Mouse (Mus musculus): ENCODE measurements around the gene Strn3. TPM values are rescaled to one million over a fixed set of nuclear protein-coding genes. Genes with fewer than 3 reads are reported as not detected.
"Not testable (repeated sequence)": the region's sequence is repeated elsewhere in the genome, so short reads cannot be mapped to it uniquely, and the experiment has no call there.

Gene Strn3
- polyA plus RNA-seq, 1 experiment from 2014 or later, result 63.6 TPM

DNA sequence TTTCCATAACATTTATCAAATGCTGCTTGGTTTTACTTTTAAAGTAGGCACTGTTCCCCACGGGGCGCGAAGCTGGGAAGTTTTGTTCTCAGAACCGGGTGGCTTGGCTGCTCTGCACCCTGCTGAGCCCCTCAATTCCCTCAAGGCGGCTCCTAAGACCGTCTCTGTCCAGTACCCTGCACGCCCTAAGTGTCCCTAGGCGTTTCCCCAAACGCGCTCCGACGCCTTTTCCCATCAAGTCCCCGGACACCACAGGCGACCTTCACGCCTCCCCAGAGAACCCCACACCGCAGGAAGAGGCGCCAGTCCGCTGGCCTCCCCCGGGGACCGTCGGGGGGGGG is 98.8 kb downstream of the Strn3 start:
- Histone ChIP-seq H3K36me3 (ENCODE audit: control insufficient read depth, insufficient read depth, low read length) (no peaks in the 10 kb centered on the region), H3K27ac (ENCODE audit: low read length) (no peak overlapping the region), H3K4me3 (ENCODE audit: low read depth, low read length) (peak overlapping the region; percentile 60), H3K27me3 (ENCODE audit: control insufficient read depth, insufficient read depth, low read length) (peaks cover 23% of the 10 kb centered on the region; the same call in 1 of the 2 replicates), H3K9ac (replicated peaks; ENCODE audit: low read depth, low read length) (0 out of 2 replicates have a peak overlapping the region, but pooled peaks have one; percentile 21), H3K4me2 (replicated peaks; ENCODE audit: low read depth, low read length) (peak overlapping the region; percentile 99), H3K4me1 (ENCODE audit: control insufficient read depth, insufficient read depth, low read length) (peaks cover 5% of the 10 kb centered on the region; the same call in 1 of the 2 replicates), H3K9me3 (ENCODE audit: control insufficient read depth, low read depth, low read length) (peaks cover 3% of the 10 kb centered on the region; the same call in 1 of the 2 replicates)
- ATAC-seq (ENCODE audit: insufficient number of reproducible peaks, insufficient read depth, low FRiP score, low read depth), result peak; percentile 65
- 2% methylated on average over 20 of the region's 21 CpGs for WGBS

DNA sequence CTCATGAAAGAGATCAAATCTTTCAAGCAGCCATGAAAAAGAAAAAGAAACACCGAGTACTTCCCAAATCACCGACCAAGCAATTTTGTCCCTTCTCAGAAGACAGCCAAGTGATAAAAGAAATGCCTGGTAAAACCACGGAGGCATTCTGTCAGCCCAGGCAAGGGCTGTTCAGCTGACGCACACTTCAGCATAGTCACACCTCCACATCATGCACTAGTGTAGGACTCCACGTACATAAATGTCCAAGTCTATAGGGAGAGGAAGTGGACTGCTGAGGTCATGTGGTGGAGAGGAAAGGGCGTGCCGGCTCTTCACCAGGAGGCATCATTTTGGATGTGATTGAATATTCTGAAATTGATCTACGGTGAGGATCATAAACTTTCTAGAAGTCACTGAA is 99.8 kb downstream of the Strn3 start:
- H3K36me3 ChIP-seq (ENCODE audit: control insufficient read depth, insufficient read depth, low read length), result no peaks in the 10 kb centered on the region
- peaks cover 5% of the 10 kb centered on the region; the same call in 1 of the 2 replicates for H3K4me1 ChIP-seq (ENCODE audit: control insufficient read depth, insufficient read depth, low read length)
- no peak overlapping the region for H3K4me2 ChIP-seq (replicated peaks; ENCODE audit: low read depth, low read length)
- H3K27ac ChIP-seq (ENCODE audit: low read length), result no peak overlapping the region
- H3K9ac ChIP-seq (replicated peaks; ENCODE audit: low read depth, low read length), result no peak overlapping the region
- peaks cover 3% of the 10 kb centered on the region; the same call in 1 of the 2 replicates for H3K9me3 ChIP-seq (ENCODE audit: control insufficient read depth, low read depth, low read length)
- H3K27me3 ChIP-seq (ENCODE audit: control insufficient read depth, insufficient read depth, low read length), result peaks cover 23% of the 10 kb centered on the region; the same call in 1 of the 2 replicates
- no peak for ATAC-seq (ENCODE audit: insufficient number of reproducible peaks, insufficient read depth, low FRiP score, low read depth)
- 71% methylated on average over 8 of the region's 8 CpGs for WGBS
- no peak overlapping the region for H3K4me3 ChIP-seq (ENCODE audit: low read depth, low read length)

DNA sequence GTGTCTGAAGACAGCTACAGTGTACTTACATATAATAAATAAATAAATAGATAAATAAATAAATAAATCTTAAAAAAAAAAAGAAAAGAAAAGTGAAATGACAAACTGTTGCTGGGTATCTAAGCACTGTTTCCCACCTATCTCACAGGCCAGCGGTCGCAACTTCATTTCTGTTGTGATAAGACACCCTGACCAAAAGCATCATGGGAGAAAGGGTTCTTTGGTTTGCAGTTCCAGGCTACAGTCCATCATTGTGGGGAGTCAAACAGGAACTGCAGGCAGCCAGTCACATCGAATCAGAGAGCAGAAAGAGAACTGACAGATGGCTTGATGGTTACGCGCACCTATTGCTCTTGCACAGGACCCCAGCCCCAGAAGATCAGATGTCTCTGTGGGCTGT is 102.4 kb downstream of the Strn3 start:
- H3K9ac ChIP-seq (replicated peaks; ENCODE audit: low read depth, low read length), result no peak overlapping the region
- no peak overlapping the region for H3K4me2 ChIP-seq (replicated peaks; ENCODE audit: low read depth, low read length)
- ATAC-seq (ENCODE audit: insufficient number of reproducible peaks, insufficient read depth, low FRiP score, low read depth), result no peak

DNA sequence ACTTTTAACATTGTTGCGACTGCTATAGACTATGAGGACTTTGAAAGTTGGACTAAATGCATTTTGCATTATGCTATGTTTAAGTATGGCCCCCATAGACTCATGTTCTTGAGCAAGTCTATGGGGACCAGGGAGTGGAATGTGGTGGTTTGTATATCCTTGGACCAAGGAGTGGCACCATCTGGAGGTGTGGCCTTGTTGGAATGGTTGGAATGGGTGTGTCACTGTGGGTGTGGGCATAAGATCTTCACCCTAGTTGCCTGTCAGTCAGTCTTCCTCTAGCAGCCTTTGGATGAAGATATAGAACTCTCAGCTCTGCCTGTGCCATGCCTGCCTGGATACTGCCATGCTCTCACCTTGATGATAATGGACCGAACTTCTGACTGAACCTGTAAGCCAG is 113.9 kb downstream of the Strn3 start:
- not testable (repeated sequence) for ATAC-seq (ENCODE audit: insufficient number of reproducible peaks, insufficient read depth, low FRiP score, low read depth); H3K4me1 ChIP-seq (ENCODE audit: control insufficient read depth, insufficient read depth, low read length); H3K27ac ChIP-seq (ENCODE audit: low read length); H3K9me3 ChIP-seq (ENCODE audit: control insufficient read depth, low read depth, low read length); H3K27me3 ChIP-seq (ENCODE audit: control insufficient read depth, insufficient read depth, low read length); H3K4me2 ChIP-seq (replicated peaks; ENCODE audit: low read depth, low read length); H3K4me3 ChIP-seq (ENCODE audit: low read depth, low read length); H3K36me3 ChIP-seq (ENCODE audit: control insufficient read depth, insufficient read depth, low read length); H3K9ac ChIP-seq (replicated peaks; ENCODE audit: low read depth, low read length)
- WGBS, result 88% methylated on average over 2 of the region's 2 CpGs

More for the DNA sequence above, 102.4 kb downstream of the Strn3 start:
- H3K4me3 ChIP-seq (ENCODE audit: low read depth, low read length), result no peak overlapping the region
- H3K4me1 ChIP-seq (ENCODE audit: control insufficient read depth, insufficient read depth, low read length), result peaks cover 5% of the 10 kb centered on the region; the same call in 1 of the 2 replicates
- no peak overlapping the region for H3K27ac ChIP-seq (ENCODE audit: low read length)
- H3K36me3 ChIP-seq (ENCODE audit: control insufficient read depth, insufficient read depth, low read length), result no peaks in the 10 kb centered on the region
- peaks cover 3% of the 10 kb centered on the region; the same call in 1 of the 2 replicates for H3K9me3 ChIP-seq (ENCODE audit: control insufficient read depth, low read depth, low read length)
- peaks cover 16% of the 10 kb centered on the region; the same call in 1 of the 2 replicates for H3K27me3 ChIP-seq (ENCODE audit: control insufficient read depth, insufficient read depth, low read length)
- 84% methylated on average over 5 of the region's 5 CpGs for WGBS

DNA sequence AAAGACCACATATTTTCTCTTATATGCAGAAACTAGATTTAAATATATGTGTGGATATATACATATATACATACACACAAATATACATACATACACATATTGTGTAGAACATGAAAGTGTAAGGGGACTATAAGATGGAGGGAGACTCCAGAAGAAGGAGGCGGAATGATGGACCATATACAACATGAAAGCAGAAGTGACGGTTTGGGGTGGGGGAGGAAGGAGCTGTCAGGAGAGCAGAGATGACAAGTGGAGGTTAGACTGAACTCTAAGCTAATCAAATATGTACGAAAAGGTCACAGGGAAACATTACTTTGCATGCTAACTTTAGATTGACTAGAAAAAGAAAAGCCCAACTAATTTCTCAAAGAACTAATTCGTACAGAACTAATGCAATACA is 119.0 kb downstream of the Strn3 start:
- Histone ChIP-seq H3K27me3 (ENCODE audit: control insufficient read depth, insufficient read depth, low read length) (no peaks in the 10 kb centered on the region), H3K4me2 (replicated peaks; ENCODE audit: low read depth, low read length) (no peak overlapping the region), H3K9ac (replicated peaks; ENCODE audit: low read depth, low read length) (no peak overlapping the region), H3K4me3 (ENCODE audit: low read depth, low read length) (no peak overlapping the region), H3K4me1 (ENCODE audit: control insufficient read depth, insufficient read depth, low read length) (no peaks in the 10 kb centered on the region), H3K27ac (ENCODE audit: low read length) (no peak overlapping the region), H3K9me3 (ENCODE audit: control insufficient read depth, low read depth, low read length) (no peaks in the 10 kb centered on the region), H3K36me3 (ENCODE audit: control insufficient read depth, insufficient read depth, low read length) (no peaks in the 10 kb centered on the region)
- 63% methylated on average over 4 of the region's 4 CpGs for WGBS
- ATAC-seq (ENCODE audit: insufficient number of reproducible peaks, insufficient read depth, low FRiP score, low read depth), result no peak

DNA sequence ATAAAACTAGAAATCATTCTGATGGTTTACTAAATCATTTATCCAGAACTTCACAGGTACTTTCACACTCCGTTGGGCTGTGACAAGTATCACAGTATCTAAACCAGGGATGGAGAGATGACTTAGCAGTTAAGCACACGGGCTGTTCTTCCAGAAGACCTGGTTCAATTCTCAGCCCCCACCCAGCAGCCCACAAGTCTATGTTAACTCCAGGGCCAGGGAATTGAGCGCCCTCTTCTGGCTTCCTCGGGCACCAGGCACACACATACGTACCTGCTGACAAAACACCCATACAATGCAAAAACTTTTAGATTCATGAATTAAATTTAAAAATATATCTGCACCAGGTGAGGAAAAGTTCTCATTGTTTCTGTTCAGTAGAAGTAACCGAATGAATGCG is 121.8 kb downstream of the Strn3 start:
- ATAC-seq (ENCODE audit: insufficient number of reproducible peaks, insufficient read depth, low FRiP score, low read depth), result no peak
- WGBS, result 68% methylated on average over 7 of the region's 7 CpGs
- Histone ChIP-seq H3K27me3 (ENCODE audit: control insufficient read depth, insufficient read depth, low read length) (no peaks in the 10 kb centered on the region), H3K36me3 (ENCODE audit: control insufficient read depth, insufficient read depth, low read length) (no peaks in the 10 kb centered on the region), H3K4me2 (replicated peaks; ENCODE audit: low read depth, low read length) (no peak overlapping the region), H3K27ac (ENCODE audit: low read length) (no peak overlapping the region), H3K9me3 (ENCODE audit: control insufficient read depth, low read depth, low read length) (no peaks in the 10 kb centered on the region; the same call in 1 of the 2 replicates), H3K9ac (replicated peaks; ENCODE audit: low read depth, low read length) (no peak overlapping the region), H3K4me3 (ENCODE audit: low read depth, low read length) (no peak overlapping the region), H3K4me1 (ENCODE audit: control insufficient read depth, insufficient read depth, low read length) (no peaks in the 10 kb centered on the region)

DNA sequence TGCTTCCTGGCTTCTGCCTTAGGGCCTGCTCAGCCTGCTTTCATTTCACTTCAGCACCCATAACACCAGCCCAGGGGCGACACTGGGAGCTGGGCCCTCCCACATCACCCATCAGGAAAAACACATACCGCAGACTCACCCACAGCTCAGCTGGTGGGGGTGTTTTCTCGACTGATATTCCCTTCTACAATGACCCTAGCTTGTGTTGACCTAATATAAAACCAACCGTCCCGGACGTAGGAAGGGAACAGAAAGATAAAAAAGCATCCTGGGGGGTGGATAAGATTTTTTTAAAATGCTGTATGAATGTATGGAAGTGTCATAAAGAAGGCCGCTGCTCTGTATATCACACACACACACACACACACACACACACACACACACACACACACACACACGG is 122.2 kb downstream of the Strn3 start:
- Histone ChIP-seq H3K4me2 (replicated peaks; ENCODE audit: low read depth, low read length) (no peak overlapping the region), H3K9me3 (ENCODE audit: control insufficient read depth, low read depth, low read length) (no peaks in the 10 kb centered on the region; the same call in 1 of the 2 replicates), H3K27me3 (ENCODE audit: control insufficient read depth, insufficient read depth, low read length) (no peaks in the 10 kb centered on the region), H3K4me3 (ENCODE audit: low read depth, low read length) (no peak overlapping the region), H3K36me3 (ENCODE audit: control insufficient read depth, insufficient read depth, low read length) (no peaks in the 10 kb centered on the region), H3K4me1 (ENCODE audit: control insufficient read depth, insufficient read depth, low read length) (no peaks in the 10 kb centered on the region), H3K9ac (replicated peaks; ENCODE audit: low read depth, low read length) (no peak overlapping the region), H3K27ac (ENCODE audit: low read length) (no peak overlapping the region)
- ATAC-seq (ENCODE audit: insufficient number of reproducible peaks, insufficient read depth, low FRiP score, low read depth), result no peak
- WGBS, result 80% methylated on average over 8 of the region's 8 CpGs

DNA sequence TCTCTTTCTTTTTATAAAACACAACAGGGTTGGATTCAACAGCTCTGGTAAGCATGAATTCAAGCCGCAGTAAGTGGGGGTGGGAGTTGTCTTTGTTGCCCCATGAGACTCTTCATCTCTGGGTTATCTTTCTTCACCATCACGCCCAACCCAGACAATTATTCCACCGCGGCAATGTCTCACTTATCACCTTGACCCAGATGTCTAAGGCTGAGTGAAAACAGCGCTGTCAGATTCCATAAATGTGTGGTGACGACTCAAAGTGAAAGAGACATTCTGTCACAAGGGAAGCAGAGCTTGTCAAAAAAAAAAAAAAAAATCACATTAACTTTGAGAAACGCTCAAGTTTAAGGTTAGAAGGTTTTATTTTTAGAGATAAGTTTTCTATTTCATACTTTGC is 124.5 kb downstream of the Strn3 start:
- ATAC-seq (ENCODE audit: insufficient number of reproducible peaks, insufficient read depth, low FRiP score, low read depth), result no peak
- Histone ChIP-seq H3K4me3 (ENCODE audit: low read depth, low read length) (no peak overlapping the region), H3K4me2 (replicated peaks; ENCODE audit: low read depth, low read length) (no peak overlapping the region), H3K36me3 (ENCODE audit: control insufficient read depth, insufficient read depth, low read length) (no peaks in the 10 kb centered on the region), H3K4me1 (ENCODE audit: control insufficient read depth, insufficient read depth, low read length) (no peaks in the 10 kb centered on the region), H3K9me3 (ENCODE audit: control insufficient read depth, low read depth, low read length) (no peaks in the 10 kb centered on the region; the same call in 1 of the 2 replicates), H3K9ac (replicated peaks; ENCODE audit: low read depth, low read length) (no peak overlapping the region), H3K27me3 (ENCODE audit: control insufficient read depth, insufficient read depth, low read length) (no peaks in the 10 kb centered on the region), H3K27ac (ENCODE audit: low read length) (no peak overlapping the region)
- 72% methylated on average over 7 of the region's 7 CpGs for WGBS

DNA sequence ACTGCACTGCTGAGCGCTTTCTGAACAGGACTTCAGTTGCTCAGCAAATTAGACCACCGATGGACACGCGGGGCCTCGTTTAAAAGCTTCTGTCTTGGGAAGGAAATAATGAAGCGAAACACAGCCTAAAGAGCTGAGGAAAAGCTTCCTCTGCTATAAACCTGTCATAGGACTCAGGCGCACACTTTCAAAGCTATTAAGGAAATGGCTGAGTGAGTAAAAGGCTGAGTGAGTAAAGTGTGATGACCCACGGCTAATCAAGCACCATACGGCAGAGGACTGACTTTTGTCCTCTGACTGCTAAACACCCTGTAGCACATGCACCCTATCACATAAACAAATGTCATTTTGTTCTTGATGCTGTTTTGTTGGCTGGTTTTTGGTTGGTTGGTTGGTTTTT is 130.3 kb downstream of the Strn3 start:
- H3K4me3 ChIP-seq (ENCODE audit: low read depth, low read length), result no peak overlapping the region
- no peak overlapping the region for H3K9ac ChIP-seq (replicated peaks; ENCODE audit: low read depth, low read length)
- H3K27me3 ChIP-seq (ENCODE audit: control insufficient read depth, insufficient read depth, low read length), result no peaks in the 10 kb centered on the region
- no peak for ATAC-seq (ENCODE audit: insufficient number of reproducible peaks, insufficient read depth, low FRiP score, low read depth)
- no peak overlapping the region for H3K4me2 ChIP-seq (replicated peaks; ENCODE audit: low read depth, low read length)
- H3K4me1 ChIP-seq (ENCODE audit: control insufficient read depth, insufficient read depth, low read length), result no peaks in the 10 kb centered on the region
- no peaks in the 10 kb centered on the region; the same call in 1 of the 2 replicates for H3K9me3 ChIP-seq (ENCODE audit: control insufficient read depth, low read depth, low read length)
- no peaks in the 10 kb centered on the region for H3K36me3 ChIP-seq (ENCODE audit: control insufficient read depth, insufficient read depth, low read length)
- no peak overlapping the region for H3K27ac ChIP-seq (ENCODE audit: low read length)
- whole genome bisulfite sequencing, result 60% methylated on average over 9 of the region's 9 CpGs
